Mouse (Mus musculus) T-cell, adult 2 months (primary cell): Measurements from ENCODE around the gene Fstl4.

Source experiments
- DNase-seq: peaks from one replicate; pipeline ENCODE4 v3.0.0; 2022; ENCODE audit warnings: low spot score

Gene Fstl4

GRCm38 (mm10) chr11:52773073-52773472 lies 8.6 kb downstream of the Fstl4 start:
- DNase-seq = no peak

DNA sequence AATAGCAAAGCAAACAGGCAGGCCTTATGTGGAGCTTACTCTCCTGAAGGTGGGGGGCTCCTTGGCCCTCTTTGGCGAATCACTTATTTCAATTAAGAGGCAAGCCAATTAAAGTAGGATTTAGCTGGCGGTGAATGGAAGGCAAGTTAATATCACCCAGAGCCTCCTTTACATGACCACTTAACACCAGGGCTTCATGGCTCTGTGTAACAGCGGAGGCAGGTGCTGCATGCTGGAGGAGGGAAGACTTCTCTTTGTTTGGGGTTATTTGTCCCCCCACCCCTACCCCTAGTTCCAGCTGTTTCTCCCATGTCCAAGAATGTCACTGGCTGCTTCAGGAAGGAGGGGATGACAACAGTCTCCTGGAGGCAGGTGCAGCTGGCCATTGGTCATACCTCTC lies 10.9 kb downstream of the Fstl4 start:
- DNase-seq = no peak

DNA sequence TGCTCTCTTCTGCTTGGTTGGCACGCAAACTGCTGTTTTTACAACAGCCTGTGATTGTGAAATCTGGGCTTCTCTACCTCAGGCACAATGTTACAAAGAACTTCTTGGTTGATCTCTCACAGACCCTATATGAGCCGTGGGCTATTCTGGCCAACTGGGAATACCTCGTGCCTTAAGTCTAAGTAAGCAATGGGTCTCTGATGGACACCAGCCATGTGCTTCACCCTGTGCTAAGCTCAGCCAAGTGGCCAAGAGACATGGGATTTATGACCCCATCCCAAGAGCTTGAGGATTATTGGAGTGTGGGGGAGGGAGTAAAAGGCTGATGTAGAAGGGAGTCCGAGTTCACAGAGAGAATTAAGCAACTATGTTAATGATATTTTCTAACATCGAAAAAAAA lies 18.0 kb downstream of the Fstl4 start:
- DNase-seq = no peak

- DNase-seq = no peak
These were observed 29.9 kb downstream of the Fstl4 start for GRCm38 (mm10) chr11:52794331-52794730.

- no peak for DNase-seq
These were observed 45.1 kb downstream of the Fstl4 start for GRCm38 (mm10) chr11:52809542-52809941.

DNA sequence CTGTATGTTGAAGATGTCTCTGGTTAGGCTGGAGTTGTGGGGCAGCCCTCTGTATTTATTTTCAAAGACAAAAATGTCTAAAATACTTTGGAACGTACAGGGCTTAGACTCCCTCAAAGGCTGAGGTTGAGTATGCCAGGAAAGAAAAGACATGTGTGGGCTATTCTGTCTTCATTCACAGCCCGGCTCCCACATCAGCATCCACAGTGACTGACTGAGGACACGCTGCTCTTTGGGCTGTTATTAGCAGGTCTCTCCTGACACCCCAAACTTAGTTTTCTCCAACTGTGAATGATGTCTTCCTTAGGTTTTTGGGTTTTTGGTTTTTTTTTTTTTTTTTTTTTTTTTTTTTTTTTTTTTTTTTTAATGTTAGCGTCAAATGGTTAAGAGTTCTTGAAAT lies 51.6 kb downstream of the Fstl4 start:
- no peak for DNase-seq

DNA sequence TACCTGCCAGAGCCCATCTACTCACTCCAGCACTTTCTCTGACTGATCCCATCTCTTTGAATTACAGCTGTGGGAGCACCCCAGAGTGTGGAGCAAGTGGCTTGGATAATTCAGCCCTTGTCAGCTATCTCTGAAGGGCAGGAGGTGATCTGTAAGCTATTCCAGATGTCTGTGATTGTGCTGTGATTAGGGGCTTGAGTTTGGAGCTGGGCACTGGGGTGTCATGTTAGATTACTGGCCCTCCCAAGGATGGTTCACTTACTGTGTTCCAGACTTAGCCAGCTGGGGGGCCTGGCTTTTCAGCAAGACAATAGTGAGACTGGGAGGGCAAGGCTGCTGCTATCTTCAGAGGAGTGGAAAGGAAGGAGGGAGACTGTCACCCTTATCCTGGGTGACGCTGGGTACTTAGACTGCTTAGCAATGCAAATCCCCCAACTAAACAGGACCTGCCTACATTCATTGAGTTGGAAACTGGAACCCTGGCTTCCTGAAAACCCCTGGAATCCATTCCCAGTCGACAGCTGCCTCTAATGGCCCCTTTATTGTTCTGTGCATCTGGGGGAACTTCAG lies 56.0 kb downstream of the Fstl4 start:
- DNase-seq = no peak

GRCm38 (mm10) chr11:52826591-52826990 lies 62.2 kb downstream of the Fstl4 start:
- no peak for DNase-seq

DNA sequence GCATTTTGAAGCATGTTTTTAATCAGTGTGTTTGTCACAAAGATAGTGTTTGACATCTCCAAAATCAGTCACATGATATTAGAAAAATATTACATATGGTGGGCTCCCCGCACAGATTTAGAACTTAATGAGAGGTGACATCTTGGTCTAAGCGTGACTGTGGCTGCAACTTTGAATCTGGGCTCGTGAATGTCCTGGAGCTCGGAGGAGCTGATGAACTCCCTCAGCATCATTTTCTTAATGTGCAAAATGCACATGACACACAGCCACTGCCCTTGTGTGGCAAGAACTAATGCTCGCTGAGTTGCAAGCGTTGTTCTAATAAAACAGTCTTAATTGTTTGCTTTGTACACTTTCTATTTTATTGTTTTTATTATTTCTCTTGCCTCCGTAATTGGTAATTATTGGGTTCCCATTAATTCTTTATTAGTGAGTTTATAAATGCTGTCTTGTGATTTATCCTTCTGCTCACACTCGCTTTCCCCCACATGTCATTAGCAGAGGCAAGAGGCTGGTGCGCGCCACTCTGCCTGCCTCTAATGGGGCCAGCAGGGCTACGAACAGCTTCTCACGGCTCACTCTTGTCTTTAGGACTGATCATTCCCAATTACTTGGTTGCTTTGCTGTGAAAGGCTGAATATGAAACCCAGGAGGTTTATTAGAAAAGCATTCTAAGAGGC lies 67.3 kb downstream of the Fstl4 start:
- no peak for DNase-seq

- no peak for DNase-seq
These were observed 67.9 kb downstream of the Fstl4 start for GRCm38 (mm10) chr11:52832311-52832675.

GRCm38 (mm10) chr11:52848691-52849090 lies 84.3 kb downstream of the Fstl4 start:
- DNase-seq = no peak

DNA sequence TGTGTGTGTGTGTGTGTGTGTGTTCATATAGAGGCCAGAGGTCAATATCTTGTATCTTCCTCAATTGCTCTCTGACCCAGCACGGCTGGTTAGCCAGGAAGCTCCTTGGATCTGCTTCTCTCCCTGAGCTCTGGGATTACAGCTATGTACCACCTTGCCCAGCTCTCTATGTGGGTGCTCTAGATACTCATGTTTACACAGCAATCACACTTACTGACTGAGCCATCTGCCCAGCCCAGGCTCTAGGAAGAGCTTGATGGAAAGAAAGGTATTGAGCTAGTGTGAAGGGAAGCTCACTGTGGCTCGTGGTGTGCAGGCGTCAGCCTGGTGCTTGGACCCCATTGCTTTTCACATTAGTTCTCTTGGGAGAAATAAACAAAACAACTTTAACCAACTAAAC lies 85.6 kb downstream of the Fstl4 start:
- no peak for DNase-seq

GRCm38 (mm10) chr11:52872846-52873512 lies 108.5 kb downstream of the Fstl4 start:
- no peak for DNase-seq

- no peak for DNase-seq
These were observed 111.7 kb downstream of the Fstl4 start for GRCm38 (mm10) chr11:52875916-52876765.

DNA sequence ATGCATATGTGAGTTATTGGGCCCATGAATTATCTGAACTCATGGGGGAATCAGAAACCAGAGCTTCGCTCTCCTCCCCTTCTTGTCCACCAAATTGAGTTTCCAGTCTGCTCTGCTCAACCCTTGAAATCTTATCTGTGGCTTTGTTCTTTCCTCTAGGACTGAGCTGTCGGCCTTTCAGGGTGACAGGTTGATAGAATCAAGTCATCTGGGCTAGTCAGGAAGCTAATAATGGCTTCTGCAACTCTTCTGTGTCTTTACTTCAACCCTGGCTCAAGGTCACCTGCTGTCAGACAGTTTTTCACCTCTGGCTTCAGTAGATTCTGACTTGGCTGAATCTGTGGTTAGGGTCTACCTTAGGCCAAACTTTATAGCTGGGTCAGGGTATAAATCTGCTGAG lies 113.2 kb downstream of the Fstl4 start:
- no peak for DNase-seq

- no peak for DNase-seq
These were observed 115.5 kb downstream of the Fstl4 start for GRCm38 (mm10) chr11:52879958-52880357.

DNA sequence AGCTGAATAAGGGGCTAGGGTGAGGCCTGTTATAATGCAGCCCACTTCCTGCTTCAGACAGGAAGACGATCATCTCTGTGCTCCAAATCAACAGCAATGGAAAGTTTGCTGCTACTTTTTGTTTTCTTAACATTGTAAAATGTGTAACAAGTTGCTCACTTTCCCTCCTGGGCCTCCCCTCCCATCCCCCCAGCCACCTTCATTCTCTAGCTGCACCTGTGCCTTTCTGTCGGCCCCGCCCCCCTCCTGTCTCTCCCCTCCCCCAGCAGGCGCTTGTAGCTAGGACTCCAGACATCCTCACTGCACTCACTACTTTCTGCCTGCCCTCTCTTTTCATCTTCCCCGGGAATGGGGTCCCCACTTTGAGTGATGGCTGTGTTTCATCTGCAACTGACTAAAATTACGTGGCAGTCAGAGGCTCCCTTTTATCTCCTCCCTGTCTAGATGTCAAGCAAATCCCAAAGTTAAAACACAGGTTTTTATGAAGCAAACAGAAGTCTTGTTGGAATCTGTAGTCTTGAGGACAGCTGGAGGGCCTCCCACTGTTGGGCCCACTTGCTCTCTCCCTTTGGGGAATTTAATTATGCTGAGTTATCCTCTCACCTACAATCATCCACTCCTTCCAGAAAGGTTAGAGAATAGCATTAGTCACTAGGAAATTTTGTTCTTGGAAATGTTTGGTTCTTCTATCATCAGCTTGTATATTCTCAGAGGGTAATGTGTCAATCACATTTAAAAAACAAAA lies 122.3 kb downstream of the Fstl4 start:
- DNase-seq = no peak

DNA sequence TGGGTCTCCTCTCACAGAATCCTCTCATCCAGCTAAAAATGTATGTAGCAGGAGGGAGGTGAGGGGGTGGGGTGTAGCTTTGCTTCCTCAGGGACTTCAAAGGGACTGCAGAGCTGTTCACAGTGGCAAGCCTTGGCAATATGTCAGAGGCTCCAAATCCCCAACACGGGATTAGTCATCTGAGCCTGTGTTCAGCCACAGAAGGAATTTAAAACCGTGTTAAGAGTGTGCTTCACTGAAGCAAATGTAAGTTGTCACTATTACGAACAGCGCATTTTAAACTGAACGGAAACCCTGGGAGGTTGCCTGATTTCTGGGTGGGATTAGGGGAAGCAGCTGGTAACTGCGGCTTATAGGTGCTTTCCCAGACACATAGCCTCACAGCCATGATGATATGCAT lies 123.7 kb downstream of the Fstl4 start:
- no peak for DNase-seq

DNA sequence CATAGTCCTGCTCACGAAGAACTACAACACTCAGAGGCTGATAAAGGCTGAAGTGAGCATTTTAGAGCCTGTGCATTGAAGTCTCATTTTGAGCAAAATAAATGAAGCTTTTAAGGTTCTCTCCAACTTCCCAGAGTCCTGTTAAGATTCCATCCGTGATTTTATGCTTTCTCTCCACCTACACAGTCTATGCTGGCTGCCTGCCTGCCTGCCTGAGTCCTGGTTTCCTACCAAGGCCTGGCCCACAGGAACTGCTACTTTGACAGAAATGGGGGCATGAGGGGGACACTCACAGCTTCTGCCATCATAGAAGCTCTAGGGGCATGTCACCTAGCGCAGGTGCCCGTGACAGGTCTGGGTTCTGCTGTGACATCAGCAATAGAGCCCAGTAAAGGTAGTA lies 125.1 kb downstream of the Fstl4 start:
- no peak for DNase-seq

- DNase-seq = no peak
These were observed 125.7 kb downstream of the Fstl4 start for GRCm38 (mm10) chr11:52890156-52890555.

DNA sequence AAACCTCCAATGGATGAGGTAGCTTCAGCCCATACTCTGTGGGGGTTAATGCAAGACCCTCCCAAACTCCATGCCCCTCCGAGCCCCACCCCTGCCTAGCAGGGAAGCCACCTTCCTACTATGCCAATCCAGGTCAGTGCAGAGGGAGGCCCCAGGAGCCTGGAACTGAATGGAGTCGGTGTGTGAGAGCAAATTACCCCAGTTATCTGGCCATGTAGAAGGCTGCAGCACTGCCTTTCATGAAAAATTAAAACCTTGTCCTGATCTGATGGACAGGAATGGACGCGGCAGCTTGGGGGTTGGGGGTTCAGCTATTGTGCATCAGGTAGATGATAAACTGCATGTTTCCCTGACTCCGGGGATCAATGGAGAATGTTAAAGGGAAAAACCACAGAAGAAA lies 139.7 kb downstream of the Fstl4 start:
- DNase-seq = no peak

- DNase-seq = no peak
These were observed 146.4 kb downstream of the Fstl4 start for GRCm38 (mm10) chr11:52910788-52911187.
